ENCODE assay signal across 17 mouse cellular contexts in the genomic region with DNA sequence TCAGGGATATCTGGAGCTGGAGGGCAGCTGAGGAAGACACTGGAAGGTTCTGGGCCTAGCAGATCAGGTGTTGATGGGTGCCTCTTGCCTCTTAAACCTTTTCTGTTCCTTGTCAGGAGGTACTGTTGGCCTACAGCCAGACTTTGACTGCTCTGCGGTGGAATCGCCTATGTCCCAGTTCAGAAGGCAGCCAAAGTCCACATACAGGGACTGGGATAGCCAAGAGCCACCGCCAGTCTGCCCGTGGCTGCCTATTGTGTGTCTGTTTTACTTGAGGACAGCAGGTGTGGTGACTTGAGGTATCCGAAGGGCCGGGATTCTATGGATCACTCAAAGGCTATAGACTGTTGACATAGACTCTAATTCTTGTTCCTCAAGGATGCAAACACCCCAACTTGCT. TPM values are rescaled to one million over a fixed set of nuclear protein-coding genes. Genes with fewer than 3 reads are reported as not detected.
DNase-seq lines count a peak whose midpoint lies in the region; ATAC-seq and TF ChIP-seq lines count a peak whose summit lies in the region.
"Had no signal": no experiment of that assay in that cellular context is flagged by ENCODE, and none has a peak within 500 bp of the region (broad histone marks: within the 10 kb centered on the region; RNA-seq: fewer than 3 reads in every experiment).

No protein-coding gene starts in this region.

- H3K4me2 ChIP-seq in liver, embryonic 13.5 days = no peak overlapping the region
- no peak overlapping the region for H3K4me2 ChIP-seq in liver, embryonic 12.5 days
- H3K4me2 ChIP-seq in intestine, postnatal 0 days (replicated peaks; ENCODE audit: low read depth) = no peak overlapping the region
- H3K4me2 ChIP-seq in forebrain, embryonic 15.5 days (replicated peaks) = no peak overlapping the region
- H3K4me2 ChIP-seq: embryonic facial prominence, embryonic 12.5 days; lung, embryonic 14.5 days; neural tube, embryonic 13.5 days had no signal

- WGBS in liver, embryonic 13.5 days (ENCODE audit: insufficient replicate concordance) = 66% methylated on average over 6 of the region's 6 CpGs
- WGBS in liver, embryonic 12.5 days (ENCODE audit: insufficient replicate concordance) = 74% methylated on average over 6 of the region's 6 CpGs
- WGBS in intestine, postnatal 0 days = 55% methylated on average over 6 of the region's 6 CpGs
- 30% methylated on average over 6 of the region's 6 CpGs for WGBS in large intestine, adult 2 months
- WGBS in forebrain, embryonic 15.5 days = 96% methylated on average over 6 of the region's 6 CpGs

- no peak for TF ChIP-seq CTCF in intestine, postnatal 0 days (IDR thresholded peaks at IDR 0.05; ENCODE audit: low read depth)

- ATAC-seq in liver, embryonic 13.5 days (ENCODE audit: low read depth) = no peak
- no peak for ATAC-seq in liver, embryonic 12.5 days
- peak; percentile 88 for ATAC-seq in intestine, postnatal 0 days
- no peak for ATAC-seq in forebrain, embryonic 15.5 days (replicated peaks)

- H3K27ac ChIP-seq in liver, embryonic 13.5 days = peak overlapping the region; percentile 55; the same call in 1 of the 2 replicates
- no peak overlapping the region for H3K27ac ChIP-seq in liver, embryonic 12.5 days
- peak overlapping the region; percentile 77 for H3K27ac ChIP-seq in intestine, postnatal 0 days (ENCODE audit: low read depth, low read length)
- H3K27ac ChIP-seq in forebrain, embryonic 15.5 days (replicated peaks) = no peak overlapping the region
- H3K27ac ChIP-seq: embryonic facial prominence, embryonic 12.5 days; forebrain, embryonic 10.5 days; neural tube, embryonic 13.5 days had no signal

- H3K36me3 ChIP-seq in liver, embryonic 13.5 days = no peaks in the 10 kb centered on the region
- no peaks in the 10 kb centered on the region for H3K36me3 ChIP-seq in liver, embryonic 12.5 days
- no peaks in the 10 kb centered on the region for H3K36me3 ChIP-seq in intestine, postnatal 0 days (ENCODE audit: control insufficient read depth, insufficient read depth)
- H3K36me3 ChIP-seq in forebrain, embryonic 15.5 days = no peaks in the 10 kb centered on the region
- H3K36me3 ChIP-seq: embryonic facial prominence, embryonic 12.5 days; forebrain, embryonic 10.5 days; neural tube, embryonic 13.5 days had no signal

- DNase-seq in liver, embryonic 13.5 days = no peak
- DNase-seq in fat pad, adult 2 months (ENCODE audit: extremely low read depth, low read depth, low spot score) = peak; percentile 55
- peak; percentile 70 for DNase-seq in large intestine, adult 2 months (ENCODE audit: low read depth, low spot score)
- DNase-seq in c-Kit-positive CD71-positive TER-119-positive erythroid progenitor cells, embryonic 14.5 days (ENCODE audit: low spot score) = no peak
- DNase-seq: cerebellum, adult 18-20 months; lung, embryonic 14.5 days; right cerebral cortex, postnatal 25 days; thymus, adult 18-20 months had no signal

- H3K9ac ChIP-seq in liver, embryonic 13.5 days = no peak overlapping the region
- H3K9ac ChIP-seq in liver, embryonic 12.5 days = no peak overlapping the region
- H3K9ac ChIP-seq in intestine, postnatal 0 days (ENCODE audit: low read depth, low read length) = no peak overlapping the region
- H3K9ac ChIP-seq in forebrain, embryonic 15.5 days (replicated peaks) = no peak overlapping the region
- H3K9ac ChIP-seq: embryonic facial prominence, embryonic 12.5 days; lung, embryonic 14.5 days; neural tube, embryonic 13.5 days had no signal

- H3K4me1 ChIP-seq in liver, embryonic 13.5 days (replicated peaks) = 0 out of 2 replicates have a peak, but pooled peaks cover 4% of the 10 kb centered on the region
- H3K4me1 ChIP-seq in liver, embryonic 12.5 days = no peaks in the 10 kb centered on the region
- H3K4me1 ChIP-seq in intestine, postnatal 0 days (replicated peaks; ENCODE audit: control insufficient read depth, insufficient read depth, low read length) = no peaks in the 10 kb centered on the region; the same call in 1 of the 2 replicates
- no peaks in the 10 kb centered on the region for H3K4me1 ChIP-seq in forebrain, embryonic 15.5 days
- H3K4me1 ChIP-seq: embryonic facial prominence, embryonic 12.5 days; forebrain, embryonic 10.5 days; neural tube, embryonic 13.5 days had no signal

- H3K27me3 ChIP-seq in liver, embryonic 13.5 days = no peaks in the 10 kb centered on the region
- no peaks in the 10 kb centered on the region for H3K27me3 ChIP-seq in liver, embryonic 12.5 days (replicated peaks)
- H3K27me3 ChIP-seq in intestine, postnatal 0 days (replicated peaks; ENCODE audit: control insufficient read depth, insufficient read depth, low read length) = no peaks in the 10 kb centered on the region
- no peaks in the 10 kb centered on the region for H3K27me3 ChIP-seq in forebrain, embryonic 15.5 days
- H3K27me3 ChIP-seq: embryonic facial prominence, embryonic 12.5 days; neural tube, embryonic 13.5 days had no signal

- H3K4me3 ChIP-seq in liver, embryonic 13.5 days (replicated peaks) = no peak overlapping the region
- no peak overlapping the region for H3K4me3 ChIP-seq in liver, embryonic 12.5 days
- H3K4me3 ChIP-seq in intestine, postnatal 0 days (ENCODE audit: low read depth, low read length) = no peak overlapping the region
- H3K4me3 ChIP-seq in forebrain, embryonic 15.5 days = no peak overlapping the region
- H3K4me3 ChIP-seq: embryonic facial prominence, embryonic 12.5 days; forebrain, embryonic 10.5 days; neural tube, embryonic 13.5 days had no signal

- no peaks in the 10 kb centered on the region for H3K9me3 ChIP-seq in liver, embryonic 13.5 days (replicated peaks)
- no peaks in the 10 kb centered on the region for H3K9me3 ChIP-seq in liver, embryonic 12.5 days (replicated peaks)
- H3K9me3 ChIP-seq in intestine, postnatal 0 days (ENCODE audit: control insufficient read depth) = no peaks in the 10 kb centered on the region
- H3K9me3 ChIP-seq in forebrain, embryonic 15.5 days = no peaks in the 10 kb centered on the region
- H3K9me3 ChIP-seq: embryonic facial prominence, embryonic 12.5 days had no signal

RNA-seq across cellular contexts. Expression of gene Gm47289, which starts 6.6 kb away (rescaled TPM):
- not detected in 2 replicates for polyA plus RNA-seq in liver, embryonic 13.5 days (2015; fragmentation: Nextera tagmentation; extraction: Ambion mirVana)
- polyA plus RNA-seq in liver, embryonic 12.5 days (2016; fragmentation: Nextera tagmentation; extraction: Ambion mirVana) = not detected in 2 replicates
- not detected in 2 replicates for polyA plus RNA-seq in intestine, postnatal 0 days (2015; fragmentation: Nextera tagmentation; extraction: Ambion mirVana)
- polyA plus RNA-seq in large intestine, adult 2 months (2012; rRNA removed) = not detected in 2 replicates
- not detected in 2 replicates for polyA plus RNA-seq in forebrain, embryonic 15.5 days (2015; fragmentation: Nextera tagmentation; extraction: Ambion mirVana)
- polyA plus RNA-seq: embryonic facial prominence, embryonic 12.5 days; forebrain, embryonic 10.5 days; frontal cortex, adult 2 months; heart, embryonic 14.5 days; lung, embryonic 14.5 days; neural tube, embryonic 13.5 days had no signal

RNA-seq across cellular contexts. Expression of gene Acaa1b, which starts 8.7 kb away (rescaled TPM):
- polyA plus RNA-seq in liver, embryonic 13.5 days (2015; fragmentation: Nextera tagmentation; extraction: Ambion mirVana) = 2.6 and 3.1 TPM in 2 replicates
- polyA plus RNA-seq in liver, embryonic 12.5 days (2016; fragmentation: Nextera tagmentation; extraction: Ambion mirVana) = 0.55 and 0.85 TPM in 2 replicates
- polyA plus RNA-seq in intestine, postnatal 0 days (2015; fragmentation: Nextera tagmentation; extraction: Ambion mirVana) = 16.4 and 17.5 TPM in 2 replicates
- 2.2 and 4.5 TPM in 2 replicates for polyA plus RNA-seq in large intestine, adult 2 months (2012; rRNA removed)
- 1.4 and 1.8 TPM in 2 replicates for polyA plus RNA-seq in forebrain, embryonic 15.5 days (2015; fragmentation: Nextera tagmentation; extraction: Ambion mirVana)

RNA-seq across cellular contexts. Expression of gene Slc22a13, which starts 43.4 kb away (rescaled TPM):
- polyA plus RNA-seq in liver, embryonic 13.5 days (2015; fragmentation: Nextera tagmentation; extraction: Ambion mirVana) = not detected in 2 replicates
- polyA plus RNA-seq in liver, embryonic 12.5 days (2016; fragmentation: Nextera tagmentation; extraction: Ambion mirVana) = not detected in 2 replicates
- 0.10 TPM in 1 of 2 replicates, not detected in the other for polyA plus RNA-seq in intestine, postnatal 0 days (2015; fragmentation: Nextera tagmentation; extraction: Ambion mirVana)
- polyA plus RNA-seq in large intestine, adult 2 months (2012; rRNA removed) = 0.06 and 0.16 TPM in 2 replicates
- 0.11 TPM in 1 of 2 replicates, not detected in the other for polyA plus RNA-seq in forebrain, embryonic 15.5 days (2015; fragmentation: Nextera tagmentation; extraction: Ambion mirVana)
- polyA plus RNA-seq: embryonic facial prominence, embryonic 12.5 days; forebrain, embryonic 10.5 days; frontal cortex, adult 2 months; gonadal fat pad, adult 2 months; heart, embryonic 14.5 days; lung, embryonic 14.5 days; neural tube, embryonic 13.5 days had no signal

Comparison
In these comparisons a context has a peak if more than half of its experiments do, and no peak if none do; other contexts are left out.
1. H3K27ac ChIP-seq: peak in liver, embryonic 13.5 days (single experiment) and intestine, postnatal 0 days (single experiment); none in liver, embryonic 12.5 days (single experiment) and forebrain, embryonic 15.5 days (single experiment).
2. DNase-seq: peak in fat pad, adult 2 months (single experiment) and large intestine, adult 2 months (single experiment); none in liver, embryonic 13.5 days (single experiment) and c-Kit-positive CD71-positive TER-119-positive erythroid progenitor cells, embryonic 14.5 days (single experiment).